Mouse (Mus musculus): Measurements from ENCODE around the gene Tyk2.

- TF ChIP-seq POLR2A (IDR thresholded peaks at IDR 0.05; ENCODE audit: low read depth, low read length) (0 out of 2 replicates have a peak, but pooled peaks have one; percentile 26), CTCF (IDR thresholded peaks at IDR 0.05; ENCODE audit: extremely low read depth, insufficient read length, insufficient replicate concordance, low read depth, low read length) (peak; percentile 65; the same call in 1 of the 2 replicates)
These were observed 30.3 kb upstream of the Tyk2 start for GRCm38 (mm10) chr9:21161209-21161909.
